10 mouse cellular contexts compared by ENCODE assay signal in the genomic region with DNA sequence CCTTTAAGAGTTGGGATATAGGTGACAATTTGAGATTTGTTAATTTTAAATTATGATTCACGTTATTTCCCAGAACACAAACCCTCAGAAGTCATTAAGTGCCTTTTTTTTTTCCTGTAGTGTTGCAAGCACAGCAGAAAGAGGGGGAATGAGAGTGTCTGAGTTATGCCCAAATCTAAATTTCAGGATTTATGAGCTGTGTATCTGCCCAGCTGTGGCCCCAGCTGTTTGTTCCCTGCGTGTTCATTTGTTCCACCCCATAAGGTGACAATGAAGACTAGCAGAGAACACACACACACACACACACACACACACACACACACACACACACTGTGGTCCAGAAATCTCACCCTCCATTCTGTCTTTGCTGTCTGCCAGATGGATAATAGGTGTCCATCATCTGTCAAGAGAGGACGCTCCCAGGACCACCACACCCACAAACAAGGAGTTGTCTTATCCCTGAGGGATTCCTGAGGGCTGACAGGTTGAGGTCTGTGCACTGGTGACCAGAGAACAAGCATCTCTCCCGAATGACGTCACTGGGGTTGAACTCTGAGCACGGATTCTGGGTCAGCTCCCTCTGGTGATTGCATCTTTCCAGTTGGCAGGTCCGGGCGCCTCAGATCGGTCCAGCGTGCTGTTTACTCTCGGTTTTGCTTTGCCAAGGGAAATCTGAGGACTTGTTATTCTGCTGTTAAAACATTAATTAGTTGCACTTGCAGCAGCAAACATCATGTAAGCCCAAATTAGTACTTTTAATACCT.
DNase-seq lines count a peak whose midpoint lies in the region; ATAC-seq and TF ChIP-seq lines count a peak whose summit lies in the region.
"Had no signal": no experiment of that assay in that cellular context is flagged by ENCODE, and none has a peak within 500 bp of the region (broad histone marks: within the 10 kb centered on the region; RNA-seq: fewer than 3 reads in every experiment).

No protein-coding gene starts in this region.

- peak; percentile 46 for DNase-seq in adrenal gland, postnatal 10 days
- DNase-seq in adrenal gland, postnatal 25 days: no peak
- DNase-seq in lung, adult 18-20 months: peak; percentile 54 to 69
- DNase-seq in lung, adult 2 months: no peak
- DNase-seq in kidney, adult 2 months: peak; percentile 63
- DNase-seq in lung, postnatal 4 days: peak; percentile 34 to 65
- no peak for DNase-seq in left cerebral cortex, adult 2 months (ENCODE audit: extremely low spot score in 1 of 2, low spot score in 2 of 2)

- ATAC-seq in forebrain, embryonic 16.5 days: no peak; the same call in 1 of the 2 replicates
- ATAC-seq: Patski had no signal

- no peaks in the 10 kb centered on the region for H3K36me3 ChIP-seq in kidney, adult 2 months (ENCODE audit: control insufficient read depth, insufficient read depth, low read length)
- H3K36me3 ChIP-seq in forebrain, embryonic 16.5 days (ENCODE audit: control insufficient read depth, insufficient read depth): no peaks in the 10 kb centered on the region

- no peak overlapping the region for H3K9ac ChIP-seq in forebrain, embryonic 16.5 days (replicated peaks; ENCODE audit: low read depth, low read length)

- no peaks in the 10 kb centered on the region for H3K27me3 ChIP-seq in kidney, adult 2 months (replicated peaks; ENCODE audit: control insufficient read depth, insufficient read depth, low read length)
- H3K27me3 ChIP-seq in forebrain, embryonic 16.5 days (replicated peaks; ENCODE audit: control insufficient read depth, insufficient read depth, low read length): no peaks in the 10 kb centered on the region

- 62% methylated on average over 11 of the region's 11 CpGs for WGBS in lung, adult 2 months
- WGBS in kidney, adult 2 months: 31% methylated on average over 11 of the region's 11 CpGs
- 62% methylated on average over 11 of the region's 11 CpGs for WGBS in forebrain, embryonic 16.5 days

- no peak for TF ChIP-seq CTCF in lung, adult 2 months (IDR thresholded peaks at IDR 0.05; ENCODE audit: insufficient read depth, low read length)
- TF ChIP-seq CTCF in kidney, adult 2 months (conservative IDR thresholded peaks at IDR 0.05; ENCODE audit: insufficient read depth, insufficient read length, low read depth, low read length): no peak
- TF ChIP-seq CTCF in left cerebral cortex, adult 2 months (IDR thresholded peaks at IDR 0.05): no peak

- no peak overlapping the region for H3K4me3 ChIP-seq in lung, adult 2 months (replicated peaks; ENCODE audit: extremely low read depth, low read depth, low read length)
- no peak overlapping the region for H3K4me3 ChIP-seq in kidney, adult 2 months (ENCODE audit: insufficient read depth, low read depth, low read length)
- no peak overlapping the region for H3K4me3 ChIP-seq in forebrain, embryonic 16.5 days (replicated peaks; ENCODE audit: low read length)
- no peak overlapping the region for H3K4me3 ChIP-seq in left cerebral cortex, adult 2 months
- H3K4me3 ChIP-seq: erythroblast, embryonic 14.5 days had no signal

- H3K9me3 ChIP-seq in forebrain, embryonic 16.5 days (ENCODE audit: control insufficient read depth, low read length): no peaks in the 10 kb centered on the region

- no peaks in the 10 kb centered on the region for H3K4me1 ChIP-seq in lung, adult 2 months (ENCODE audit: control insufficient read depth, insufficient read depth, low read length)
- peaks cover 3% of the 10 kb centered on the region; the same call in 1 of the 2 replicates for H3K4me1 ChIP-seq in kidney, adult 2 months (ENCODE audit: control insufficient read depth, insufficient read depth, low read length)
- H3K4me1 ChIP-seq in forebrain, embryonic 16.5 days (replicated peaks; ENCODE audit: control insufficient read depth, insufficient read depth, low read length): 0 out of 2 replicates have a peak, but pooled peaks cover 3% of the 10 kb centered on the region

- TF ChIP-seq POLR2A in lung, adult 2 months (IDR thresholded peaks at IDR 0.05; ENCODE audit: borderline replicate concordance, extremely low read depth, low read depth, low read length): no peak
- no peak for TF ChIP-seq POLR2A in kidney, adult 2 months (IDR thresholded peaks at IDR 0.05; ENCODE audit: low read depth, low read length)

- no peak overlapping the region for H3K27ac ChIP-seq in kidney, adult 2 months (ENCODE audit: insufficient read depth, low read depth, low read length)
- H3K27ac ChIP-seq in forebrain, embryonic 16.5 days (ENCODE audit: low read length): no peak overlapping the region
- no peak overlapping the region for H3K27ac ChIP-seq in left cerebral cortex, adult 2 months

- intact Hi-C loops in left cerebral cortex, adult 2 months (cut with DNase I): no loop called here

- no peak overlapping the region for H3K4me2 ChIP-seq in forebrain, embryonic 16.5 days (ENCODE audit: low read length)

Comparison
In these comparisons a context has a peak if more than half of its experiments do, and no peak if none do; other contexts are left out.
1. DNase-seq: peak in adrenal gland, postnatal 10 days (single experiment), lung, adult 18-20 months (2 of 2), kidney, adult 2 months (single experiment) and lung, postnatal 4 days (2 of 2); none in adrenal gland, postnatal 25 days (single experiment), lung, adult 2 months (single experiment) and left cerebral cortex, adult 2 months (0 of 2).